Mouse (Mus musculus) limb, embryonic 13.5 days (tissue): ENCODE measurements at regions not wholly inside any gene's neighbourhood (a gene's known extent, or its start where the extent isn't known, plus 50 kb on each side); places are given as distances from the start of the nearest gene placed in this dataset. TPM values are rescaled to one million over a fixed set of nuclear protein-coding genes. Genes with fewer than 3 reads are reported as not detected.
"Not testable (repeated sequence)": the region's sequence is repeated elsewhere in the genome, so short reads cannot be mapped to it uniquely, and the experiment has no call there.

ENCODE experiments used
- ATAC-seq: fragments of 200-750 bp; cut with Nextera tagmentation; 2 replicates; pipeline ENCODE4 v1.8.0; 2017; ENCODE audit warnings: low read depth, moderate number of reproducible peaks, moderate TSS enrichment; ENCODE audit not compliant: low FRiP score
- H3K27ac ChIP-seq: fragments of 300-500 bp; sonication (generic); 2 replicates; pipeline ENCODE4 v1.5.1; 2015; ENCODE audit warnings: inconsistent platforms, mild to moderate bottlenecking, moderate library complexity
- H3K27me3 ChIP-seq: fragments of 300-500 bp; sonication (generic); 2 replicates; pipeline ENCODE4 v1.6.1; 2015; ENCODE audit warnings: mild to moderate bottlenecking, inconsistent platforms
- H3K36me3 ChIP-seq: fragments of 300-500 bp; sonication (generic); 2 replicates; pipeline ENCODE4 v1.6.1; 2015; ENCODE audit warnings: inconsistent platforms, mild to moderate bottlenecking, moderate library complexity
- H3K4me1 ChIP-seq: fragments of 300-500 bp; sonication (generic); 2 replicates; pipeline ENCODE4 v1.6.1; 2015; ENCODE audit warnings: inconsistent platforms
- H3K4me2 ChIP-seq: fragments of 300-500 bp; sonication (generic); replicated peaks from 2 replicates; pipeline ENCODE4 v1.6.1; 2015; ENCODE audit warnings: inconsistent platforms, mild to moderate bottlenecking, moderate library complexity
- H3K4me3 ChIP-seq: fragments of 300-500 bp; sonication (generic); 2 replicates; pipeline ENCODE4 v1.5.1; 2015; ENCODE audit warnings: moderate library complexity, mild to moderate bottlenecking, inconsistent platforms
- H3K9ac ChIP-seq: fragments of 300-500 bp; sonication (generic); 2 replicates; pipeline ENCODE4 v1.6.1; 2015; ENCODE audit warnings: mild to moderate bottlenecking, inconsistent platforms
- H3K9me3 ChIP-seq: fragments of 300-500 bp; sonication (generic); 2 replicates; pipeline ENCODE4 v1.6.1; 2016; ENCODE audit warnings: inconsistent platforms
- WGBS: fragments of 180-500 bp; shearing (Covaris S2); methylation state at CpG from one replicate; pipeline ENCODE4 v1.1.7; 2015; 5-methylcytosine and 5-hydroxymethylcytosine counted together
- microRNA-seq: library from miRNA; unstranded; fragments of <30 nt; microRNA quantifications from one replicate; pipeline ENCODE4, GENCODE M21; 2016

DNA sequence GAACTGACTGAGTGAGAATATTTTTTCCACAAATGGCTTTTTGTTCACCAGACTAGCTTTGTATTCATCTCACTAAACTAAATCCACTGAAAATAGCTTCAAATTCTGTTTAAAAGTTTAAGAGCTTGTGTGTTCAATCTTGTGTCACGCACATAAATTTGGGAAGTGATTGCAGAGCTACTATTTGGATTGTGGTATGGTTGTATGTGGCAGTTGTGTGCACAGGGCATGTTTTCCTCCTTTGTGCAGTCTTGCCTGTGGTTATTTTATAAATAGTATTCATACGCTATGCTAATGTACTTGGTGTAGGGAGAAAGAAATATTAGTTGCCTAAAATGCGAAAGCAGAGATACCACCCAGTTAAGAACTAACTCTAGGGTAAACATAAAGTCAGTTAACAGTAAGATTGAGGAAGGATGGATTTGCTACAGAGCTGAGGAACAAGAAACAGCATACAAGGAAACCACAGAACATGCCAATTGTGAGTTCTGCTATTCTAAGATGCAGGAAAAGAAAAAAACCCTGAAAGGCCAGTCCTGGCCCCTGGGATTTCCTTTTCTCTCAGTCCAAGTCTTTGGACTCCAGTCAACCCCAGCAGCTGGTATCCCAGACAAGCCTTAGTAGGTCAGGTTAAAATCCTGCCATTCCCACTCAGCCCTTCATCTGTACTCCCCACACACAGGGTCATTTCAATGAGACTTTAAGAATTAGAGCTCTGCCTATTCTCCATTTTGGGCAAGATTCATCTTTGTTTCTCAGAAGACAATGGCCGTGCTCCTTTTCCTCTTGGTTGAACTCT, 82.4 kb upstream of the Egfr start:
- no peaks in the 10 kb centered on the region for H3K9me3 ChIP-seq
- no peak overlapping the region for H3K9ac ChIP-seq
- no peak overlapping the region for H3K27ac ChIP-seq
- WGBS, result 88% methylated on average over 4 of the region's 4 CpGs
- ATAC-seq, result no peak
- H3K27me3 ChIP-seq, result no peaks in the 10 kb centered on the region
- H3K4me2 ChIP-seq, result no peak overlapping the region
- H3K36me3 ChIP-seq, result no peaks in the 10 kb centered on the region
- no peak overlapping the region for H3K4me3 ChIP-seq
- H3K4me1 ChIP-seq, result no peaks in the 10 kb centered on the region

DNA sequence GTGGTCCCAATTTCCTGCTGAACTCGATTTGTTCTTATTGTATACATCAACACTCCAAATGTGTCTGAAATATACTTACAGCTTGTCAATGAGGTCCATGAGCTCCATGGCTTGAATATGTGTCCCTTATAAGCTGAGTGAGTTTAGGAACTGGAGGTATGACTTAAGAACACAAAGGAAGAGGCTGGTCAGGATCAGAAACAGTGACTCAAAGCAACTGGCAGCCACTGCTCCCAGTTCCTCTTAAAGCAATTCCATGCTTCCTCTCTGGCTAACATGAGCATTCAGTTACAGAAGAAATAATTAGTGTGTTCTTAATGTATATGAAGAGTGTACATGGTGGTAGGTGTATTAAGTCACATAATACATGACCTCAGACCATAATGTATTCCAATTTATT, 81.7 kb upstream of the Egfr start:
- ATAC-seq, result no peak
- H3K27me3 ChIP-seq, result no peaks in the 10 kb centered on the region
- no peaks in the 10 kb centered on the region for H3K36me3 ChIP-seq
- no peak overlapping the region for H3K27ac ChIP-seq
- H3K4me2 ChIP-seq, result no peak overlapping the region
- no peak overlapping the region for H3K4me3 ChIP-seq
- no peaks in the 10 kb centered on the region for H3K9me3 ChIP-seq
- 83% methylated on average over 1 of the region's 1 CpGs for WGBS
- H3K9ac ChIP-seq, result no peak overlapping the region
- no peaks in the 10 kb centered on the region for H3K4me1 ChIP-seq

DNA sequence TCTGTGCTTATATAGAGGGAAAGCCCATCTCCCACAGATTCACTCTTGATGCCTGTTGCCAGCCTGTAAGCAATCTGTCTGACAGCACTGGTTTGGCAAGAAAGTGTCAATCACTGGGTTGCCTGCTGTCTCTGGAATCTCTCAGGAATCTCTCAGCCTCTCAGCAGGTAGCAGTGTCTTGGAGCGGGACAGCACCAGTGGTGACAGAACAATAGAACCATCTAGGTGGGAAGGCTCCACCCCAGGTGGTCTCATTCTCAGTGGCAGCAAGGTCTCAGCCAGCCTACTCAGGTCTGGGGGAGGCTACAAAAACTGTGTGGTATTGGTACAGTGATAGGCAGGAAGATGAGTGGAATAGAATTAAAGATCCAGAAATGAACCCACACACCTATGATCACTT, 76.1 kb upstream of the Egfr start:
- not testable (repeated sequence) for H3K4me2 ChIP-seq, H3K27me3 ChIP-seq, H3K4me3 ChIP-seq, H3K27ac ChIP-seq, H3K4me1 ChIP-seq, H3K9ac ChIP-seq, ATAC-seq, H3K9me3 ChIP-seq, H3K36me3 ChIP-seq
- WGBS, result 23% methylated on average over 1 of the region's 1 CpGs

DNA sequence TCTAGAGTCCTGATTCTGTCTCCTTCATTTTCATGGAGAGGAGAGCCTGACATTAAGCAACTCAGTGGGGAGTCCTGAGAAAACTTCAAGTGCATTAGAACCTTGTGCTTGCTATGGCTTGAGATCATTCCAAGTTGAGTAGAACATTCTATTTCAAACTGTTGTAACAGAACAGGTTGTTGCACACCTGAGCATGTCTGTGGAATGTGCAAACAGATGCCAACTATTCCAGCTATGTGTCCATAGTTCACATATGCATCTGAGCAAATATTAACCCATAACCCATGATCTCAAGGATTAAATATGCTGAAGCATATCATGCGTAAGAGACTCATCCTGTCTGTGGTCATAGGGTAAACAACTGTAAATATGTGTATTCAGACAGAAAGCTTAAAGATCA, 68.5 kb upstream of the Egfr start:
- ATAC-seq, result no peak
- H3K4me3 ChIP-seq, result no peak overlapping the region
- H3K9me3 ChIP-seq, result no peaks in the 10 kb centered on the region
- no peaks in the 10 kb centered on the region for H3K27me3 ChIP-seq
- no peak overlapping the region for H3K9ac ChIP-seq
- H3K4me2 ChIP-seq, result no peak overlapping the region
- no peaks in the 10 kb centered on the region for H3K4me1 ChIP-seq
- WGBS, result 92% methylated on average over 1 of the region's 1 CpGs
- H3K36me3 ChIP-seq, result no peaks in the 10 kb centered on the region
- H3K27ac ChIP-seq, result no peak overlapping the region

DNA sequence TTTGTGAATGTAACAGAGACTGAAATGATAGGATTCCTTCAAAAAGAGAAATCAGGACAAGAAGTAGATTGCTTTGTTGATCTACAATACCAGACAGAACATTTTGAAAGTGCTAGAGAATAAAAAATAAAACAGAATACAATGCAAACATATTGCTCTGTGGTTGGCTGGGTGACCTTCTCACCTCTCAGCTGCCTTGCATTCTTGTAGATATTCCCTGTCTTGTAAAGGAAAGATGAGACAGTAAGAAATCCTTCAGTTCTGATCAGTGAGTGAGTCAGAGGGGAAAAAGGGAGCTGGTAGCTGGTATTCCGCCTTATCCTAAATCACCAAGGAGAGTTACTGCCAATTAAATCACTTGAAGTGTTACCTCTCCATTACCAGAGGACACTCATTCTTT, 56.4 kb upstream of the Egfr start:
- H3K36me3 ChIP-seq, result no peaks in the 10 kb centered on the region
- ATAC-seq, result no peak
- no peak overlapping the region for H3K27ac ChIP-seq
- 0 out of 2 replicates have a peak, but pooled peaks cover 2% of the 10 kb centered on the region for H3K27me3 ChIP-seq
- no peaks in the 10 kb centered on the region for H3K4me1 ChIP-seq
- H3K9ac ChIP-seq, result no peak overlapping the region
- no peaks in the 10 kb centered on the region for H3K9me3 ChIP-seq
- no peak overlapping the region for H3K4me2 ChIP-seq
- no peak overlapping the region for H3K4me3 ChIP-seq
- 72% methylated on average over 1 of the region's 1 CpGs for WGBS

- Histone ChIP-seq H3K27me3 (0 out of 2 replicates have a peak, but pooled peaks cover 2% of the 10 kb centered on the region), H3K4me1 (peaks cover 4% of the 10 kb centered on the region; the same call in 1 of the 2 replicates), H3K4me3 (no peak overlapping the region), H3K9ac (no peak overlapping the region), H3K9me3 (no peaks in the 10 kb centered on the region), H3K36me3 (no peaks in the 10 kb centered on the region), H3K4me2 (no peak overlapping the region), H3K27ac (no peak overlapping the region)
- 85% methylated on average over 2 of the region's 2 CpGs for WGBS
- ATAC-seq, result no peak
These were observed 55.2 kb upstream of the Egfr start for GRCm38 (mm10) chr11:16696787-16697186.

DNA sequence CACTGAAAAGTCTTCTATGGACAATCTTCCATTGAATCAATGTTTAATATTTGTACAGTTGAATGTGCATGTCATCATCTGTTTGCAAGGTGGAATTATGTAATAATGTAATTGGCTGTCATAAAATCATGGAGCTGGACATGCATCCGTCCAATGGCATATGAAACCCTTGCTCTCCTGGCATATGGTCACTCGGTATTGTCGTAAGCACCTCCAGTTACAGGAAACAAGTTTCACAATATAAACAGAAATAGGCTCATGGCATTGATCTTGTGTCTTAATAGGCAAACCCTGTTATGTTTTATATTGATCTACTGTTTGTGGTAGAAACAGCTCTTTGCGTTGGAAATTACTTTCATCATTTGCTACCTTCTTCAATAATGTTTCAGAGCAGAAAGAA, 50.2 kb upstream of the Egfr start:
- WGBS, result 64% methylated on average over 4 of the region's 4 CpGs
- H3K27ac ChIP-seq, result no peak overlapping the region
- H3K4me3 ChIP-seq, result no peak overlapping the region
- ATAC-seq, result no peak
- no peaks in the 10 kb centered on the region for H3K36me3 ChIP-seq
- H3K9ac ChIP-seq, result no peak overlapping the region
- H3K4me1 ChIP-seq, result peaks cover 4% of the 10 kb centered on the region; the same call in 1 of the 2 replicates
- no peak overlapping the region for H3K4me2 ChIP-seq
- H3K27me3 ChIP-seq, result 0 out of 2 replicates have a peak, but pooled peaks cover 2% of the 10 kb centered on the region
- H3K9me3 ChIP-seq, result no peaks in the 10 kb centered on the region

Small RNA genes in the stretch of these regions (microRNA-seq; reads per million reads assigned to microRNA genes)
- not detected for gene Gm24714
